Mouse (Mus musculus) G1E (cell line): Measurements from ENCODE around the gene Slc7a1. TPM values are rescaled to one million over a fixed set of nuclear protein-coding genes. Genes with fewer than 3 reads are reported as not detected.
A peak's percentile ranks its signal among the peaks of the same experiment; 100 is the strongest.

ENCODE experiments used
- ATAC-seq: 2 replicates; pipeline ENCODE4 v1.8.0; 2016; ENCODE audit warnings: mild to moderate bottlenecking; ENCODE audit not compliant: insufficient number of reproducible peaks, poor library complexity, low FRiP score, severe bottlenecking; ENCODE audit errors: extremely low read depth
- DNase-seq: peaks from one replicate; pipeline ENCODE4 v3.0.0; 2012; ENCODE audit warnings: low spot score
- H3K27me3 ChIP-seq: 2 replicates; pipeline ENCODE4 v1.6.1; 2012; ENCODE audit warnings: mild to moderate bottlenecking, low read length, inconsistent platforms; ENCODE audit not compliant: insufficient read depth
- H3K36me3 ChIP-seq: replicated peaks from 2 replicates; pipeline ENCODE3; 2012; ENCODE audit warnings: mild to moderate bottlenecking, inconsistent platforms
- H3K4me1 ChIP-seq: 2 replicates; pipeline ENCODE4 v1.6.1; 2012; ENCODE audit warnings: low read depth, low read length, inconsistent platforms, mixed read lengths; ENCODE audit not compliant: insufficient read depth
- H3K4me3 ChIP-seq: 2 replicates; pipeline ENCODE4 v1.5.1; 2012; ENCODE audit warnings: low read depth, mild to moderate bottlenecking, inconsistent platforms, low read length, moderate library complexity, mixed read lengths
- H3K9me3 ChIP-seq: replicated peaks from 2 replicates; pipeline ENCODE4 v1.6.1; 2012; ENCODE audit warnings: inconsistent platforms
- CTCF ChIP-seq: IDR thresholded peaks from 2 replicates; pipeline ENCODE4 v1.5.1; 2012; ENCODE audit warnings: low read depth, low read length, inconsistent platforms, mixed read lengths
- GATA1 ChIP-seq: IDR thresholded peaks from 2 replicates; pipeline ENCODE4 v1.6.1; 2012; ENCODE audit warnings: borderline replicate concordance, low read length, inconsistent platforms, mixed read lengths
- GATA2 ChIP-seq: IDR thresholded peaks from 2 replicates; pipeline ENCODE4 v1.6.1; 2012; ENCODE audit warnings: low read depth, low read length, inconsistent platforms, borderline replicate concordance
- POLR2AphosphoS5 ChIP-seq: IDR thresholded peaks from 2 replicates; pipeline ENCODE4 v1.6.1; 2012; ENCODE audit warnings: low read depth, low read length, inconsistent platforms; ENCODE audit not compliant: insufficient replicate concordance
- TAL1 ChIP-seq: conservative IDR thresholded peaks from 2 replicates; pipeline ENCODE4 v1.6.1; 2012; ENCODE audit warnings: low read depth, low read length, inconsistent platforms, mixed read lengths
- polyA plus RNA-seq: library from polyadenylated mRNA; stranded (reverse); fragments of >175 nt; gene quantifications from 2 replicates; pipeline ENCODE4 v1.2.3, GENCODE M21; 2012
- total RNA-seq, 2 experiments: library from RNA; stranded (forward) in 1 of 2; stranded (reverse) in 1 of 2; fragments of 200-1000 nt in 1 of 2; fragments of >200 nt in 1 of 2; fragmentation: Nextera tagmentation in 1 of 2; gene quantifications; 2 replicates each; pipeline ENCODE4 v1.2.3; 2014 to 2017

Slc7a1 gene
- total and polyA plus RNA-seq, 3 experiments: 20.2 to 86.4 (median 44.5) TPM

DNA sequence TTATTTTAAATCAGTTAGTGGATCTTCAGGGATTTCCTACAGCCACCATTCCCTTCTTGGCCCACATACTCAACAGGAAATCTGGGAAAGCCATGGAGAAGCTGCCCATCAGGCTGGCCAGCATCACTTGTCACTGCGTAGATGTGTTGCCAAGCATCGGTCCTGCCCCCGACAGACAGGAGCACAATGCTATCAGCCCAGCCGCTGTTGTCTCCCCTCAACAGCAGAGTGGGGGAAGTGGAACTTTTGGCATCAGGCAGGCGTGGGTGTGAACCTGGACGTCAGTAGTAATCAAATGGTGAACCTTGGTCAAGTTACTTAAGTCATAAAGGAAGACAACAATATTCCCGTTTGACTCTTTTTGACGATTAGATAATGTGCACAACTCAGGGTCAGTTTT lies 9.8 kb upstream of the Slc7a1 start:
- ATAC-seq: no peak
- no peaks in the 10 kb centered on the region for H3K36me3 ChIP-seq
- TF ChIP-seq GATA2 (no peak), GATA1 (no peak), TAL1 (no peak), CTCF (no peak), POLR2AphosphoS5 (no peak)
- no peaks in the 10 kb centered on the region; the same call in 1 of the 2 replicates for H3K27me3 ChIP-seq
- DNase-seq: no peak
- peaks cover 6% of the 10 kb centered on the region for H3K9me3 ChIP-seq
- H3K4me3 ChIP-seq: no peak overlapping the region
- no peaks in the 10 kb centered on the region for H3K4me1 ChIP-seq

DNA sequence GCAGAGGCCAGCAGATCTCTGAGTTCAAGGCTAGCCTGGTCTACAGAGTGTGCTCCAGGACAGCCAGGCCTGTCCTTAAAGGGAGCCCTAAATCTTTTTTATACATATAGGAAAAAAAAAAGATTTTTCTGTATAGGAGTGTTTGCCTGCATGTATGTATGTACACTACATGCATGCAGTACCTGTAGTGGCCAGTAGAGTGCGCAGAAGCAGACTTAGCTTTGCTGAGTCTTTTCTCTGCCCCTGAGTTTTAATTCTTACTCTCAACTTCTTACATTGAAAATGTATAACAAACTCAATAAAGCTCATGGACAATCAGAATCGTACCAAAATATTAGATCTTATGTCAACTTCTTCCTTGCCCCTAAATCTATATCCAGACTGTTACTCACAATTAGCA lies 7.2 kb upstream of the Slc7a1 start:
- no peaks in the 10 kb centered on the region for H3K4me1 ChIP-seq
- H3K4me3 ChIP-seq: no peak overlapping the region
- H3K9me3 ChIP-seq: peaks cover 6% of the 10 kb centered on the region; the same call in 1 of the 2 replicates
- ATAC-seq: no peak
- no peaks in the 10 kb centered on the region for H3K36me3 ChIP-seq
- H3K27me3 ChIP-seq: no peaks in the 10 kb centered on the region; the same call in 1 of the 2 replicates
- TF ChIP-seq TAL1: no peak
- no peak for TF ChIP-seq GATA1
- TF ChIP-seq CTCF: no peak
- no peak for TF ChIP-seq GATA2
- TF ChIP-seq POLR2AphosphoS5: no peak
- DNase-seq: no peak

DNA sequence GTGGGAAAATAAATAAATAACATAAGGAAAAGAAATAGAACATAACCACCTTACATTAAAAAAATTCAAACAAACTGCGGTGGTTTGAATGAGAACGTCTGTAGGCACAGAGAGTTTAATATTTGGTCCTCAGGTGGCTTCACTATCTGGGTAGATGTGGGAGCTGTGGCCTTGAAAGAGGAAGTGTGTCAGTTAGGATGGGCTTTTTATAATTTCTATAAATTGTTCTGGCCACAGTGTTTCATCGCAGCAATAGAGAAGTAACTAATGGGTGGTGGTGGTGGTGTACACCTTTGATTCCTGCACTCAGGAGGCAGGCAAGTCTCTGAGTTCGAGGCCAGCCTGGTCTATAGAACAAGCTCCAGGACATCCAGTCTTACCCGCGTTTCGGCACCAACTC lies 4.8 kb upstream of the Slc7a1 start:
- Histone ChIP-seq H3K27me3 (no peaks in the 10 kb centered on the region; the same call in 1 of the 2 replicates), H3K4me1 (peaks cover 5% of the 10 kb centered on the region), H3K36me3 (no peaks in the 10 kb centered on the region), H3K9me3 (peaks cover 6% of the 10 kb centered on the region; the same call in 1 of the 2 replicates), H3K4me3 (no peak overlapping the region)
- DNase-seq (no peak), ATAC-seq (no peak)
- no peak for TF ChIP-seq TAL1
- TF ChIP-seq POLR2AphosphoS5: no peak
- TF ChIP-seq GATA2: no peak
- TF ChIP-seq GATA1: no peak

DNA sequence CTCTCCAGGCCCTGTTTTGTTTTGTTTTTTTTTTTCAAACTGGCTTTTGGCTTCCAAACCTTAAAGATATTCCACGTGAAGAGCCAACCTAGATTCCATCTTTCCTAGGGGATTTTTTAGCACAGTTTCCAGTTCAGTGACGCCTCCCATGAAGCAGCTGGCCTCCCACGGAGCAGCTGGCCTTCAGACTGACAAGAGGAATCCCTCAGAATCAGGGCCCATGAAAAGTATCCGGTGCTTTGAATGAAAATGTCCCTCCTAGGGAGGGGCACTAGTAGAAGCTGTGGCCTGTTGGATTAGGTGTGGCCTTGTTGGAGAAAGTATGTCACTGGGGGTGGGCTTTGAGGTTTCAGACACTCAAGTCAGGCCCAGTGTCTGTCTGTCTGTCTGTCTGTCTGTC lies 2.9 kb upstream of the Slc7a1 start:
- no peak for TF ChIP-seq POLR2AphosphoS5
- TF ChIP-seq TAL1: no peak
- no peak for TF ChIP-seq GATA2
- TF ChIP-seq GATA1: no peak
- TF ChIP-seq CTCF: no peak
- DNase-seq: no peak

DNA sequence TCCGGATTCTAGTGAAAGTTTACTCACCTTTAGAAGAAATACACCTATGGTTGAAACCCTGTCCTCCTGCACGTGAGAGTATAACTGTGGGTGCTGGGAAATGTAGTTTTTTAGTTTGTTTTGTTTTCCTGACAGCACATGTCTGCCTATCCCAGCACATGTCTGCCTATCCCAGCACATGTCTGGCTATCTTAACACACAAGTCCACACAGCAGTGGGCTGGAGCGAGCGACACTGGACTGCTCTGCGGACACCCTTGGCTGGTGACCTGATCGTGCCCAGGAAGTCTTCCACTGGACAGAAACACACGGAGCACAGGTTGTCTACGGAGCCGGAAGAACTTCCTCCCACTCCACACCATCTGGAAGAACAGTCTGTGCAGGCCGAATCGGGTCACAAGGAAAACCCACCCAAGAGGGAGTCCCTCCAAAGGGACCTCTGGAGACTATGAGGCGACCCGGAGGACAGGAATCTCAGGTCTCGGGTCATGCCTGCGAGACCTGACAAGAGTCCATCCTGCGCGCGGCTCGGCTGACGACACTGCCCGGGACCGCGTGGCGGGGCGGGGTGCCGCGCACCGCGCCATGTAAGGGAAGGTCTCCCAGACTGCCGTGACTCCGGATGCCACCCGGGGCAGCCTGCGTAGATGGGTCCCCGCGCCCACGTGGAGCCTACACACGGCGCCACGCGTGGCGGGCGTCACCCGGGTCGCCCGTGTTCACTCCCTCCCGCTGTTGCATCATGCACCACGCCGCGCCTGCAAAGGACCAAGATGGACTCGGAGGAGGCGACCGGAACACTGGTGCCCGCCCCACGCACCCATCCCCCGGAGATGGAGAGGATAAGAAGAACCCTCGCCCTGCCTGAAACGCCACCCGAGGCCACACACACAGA lies 691 bp downstream of the Slc7a1 start:
- H3K27me3 ChIP-seq: no peaks in the 10 kb centered on the region; the same call in 1 of the 2 replicates
- H3K9me3 ChIP-seq: no peaks in the 10 kb centered on the region
- peak; percentile 64 for DNase-seq
- H3K4me1 ChIP-seq: peaks cover 42% of the 10 kb centered on the region
- peak; percentile 30 for ATAC-seq
- peak overlapping the region; percentile 99 for H3K4me3 ChIP-seq
- peaks cover 37% of the 10 kb centered on the region for H3K36me3 ChIP-seq
- TF ChIP-seq POLR2AphosphoS5 (peak; percentile 24; the same call in 1 of the 2 replicates), GATA2 (no peak)

More for the DNA sequence above, 2.9 kb upstream of the Slc7a1 start:
- Histone ChIP-seq H3K27me3 (no peaks in the 10 kb centered on the region; the same call in 1 of the 2 replicates), H3K9me3 (peaks cover 6% of the 10 kb centered on the region; the same call in 1 of the 2 replicates), H3K4me1 (peaks cover 13% of the 10 kb centered on the region), H3K36me3 (peaks cover 3% of the 10 kb centered on the region), H3K4me3 (no peak overlapping the region)
- no peak for ATAC-seq

DNA sequence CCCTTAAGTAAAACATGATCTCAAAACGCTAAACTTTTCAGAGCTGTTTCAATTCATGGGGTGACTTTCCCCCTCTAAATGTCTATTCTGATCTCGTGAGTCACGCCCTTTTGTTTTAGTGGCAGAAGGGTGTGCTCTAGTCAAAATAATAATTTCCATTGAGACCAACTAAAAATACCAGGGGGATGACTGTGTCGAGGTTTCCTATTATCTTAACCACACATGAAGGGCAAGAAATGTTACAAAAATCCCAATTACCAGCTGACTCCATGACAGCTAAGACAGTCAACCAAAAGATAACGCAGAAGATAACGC lies 1.3 kb downstream of the Slc7a1 start:
- Histone ChIP-seq H3K27me3 (no peaks in the 10 kb centered on the region; the same call in 1 of the 2 replicates), H3K36me3 (peaks cover 44% of the 10 kb centered on the region), H3K4me1 (peaks cover 47% of the 10 kb centered on the region), H3K9me3 (no peaks in the 10 kb centered on the region), H3K4me3 (peak overlapping the region; percentile 99)
- TF ChIP-seq POLR2AphosphoS5: no peak
- TF ChIP-seq TAL1: no peak
- TF ChIP-seq CTCF: no peak
- no peak for TF ChIP-seq GATA1
- no peak for TF ChIP-seq GATA2
- DNase-seq (no peak), ATAC-seq (no peak)
